Mouse (Mus musculus) lung, embryonic 14.5 days (tissue): ENCODE results near the gene Kdelc1. TPM values are rescaled to one million over a fixed set of nuclear protein-coding genes. Genes with fewer than 3 reads are reported as not detected.

Experiments
- ATAC-seq: fragments of 200-750 bp; cut with Nextera tagmentation; 2 replicates; pipeline ENCODE4 v1.8.0; 2017; ENCODE audit warnings: mild to moderate bottlenecking, moderate TSS enrichment, moderate library complexity; ENCODE audit not compliant: insufficient read depth
- DNase-seq: peaks from one replicate; pipeline ENCODE4 v3.0.0-alpha.2; 2015
- H3K27ac ChIP-seq: fragments of 300-500 bp; sonication (generic); 2 replicates; pipeline ENCODE4 v1.5.1; 2014; ENCODE audit warnings: low read depth, mild to moderate bottlenecking, moderate library complexity
- H3K27me3 ChIP-seq: fragments of 300-500 bp; sonication (generic); 2 replicates; pipeline ENCODE4 v1.6.1; 2014; ENCODE audit warnings: low read length, control low read depth; ENCODE audit not compliant: insufficient read depth
- H3K36me3 ChIP-seq: fragments of 300-500 bp; sonication (generic); 2 replicates; pipeline ENCODE4 v1.6.1; 2014; ENCODE audit warnings: control low read depth; ENCODE audit not compliant: insufficient read depth
- H3K4me1 ChIP-seq: fragments of 300-500 bp; sonication (generic); 2 replicates; pipeline ENCODE4 v1.6.1; 2014; ENCODE audit warnings: antibody characterized with exemption, control low read depth; ENCODE audit not compliant: insufficient read depth
- H3K4me2 ChIP-seq: fragments of 300-500 bp; sonication (generic); 2 replicates; pipeline ENCODE4 v1.6.1; 2014; ENCODE audit warnings: mild to moderate bottlenecking
- H3K4me3 ChIP-seq: fragments of 300-500 bp; sonication (generic); 2 replicates; pipeline ENCODE4 v1.5.1; 2014; ENCODE audit warnings: low read depth, low read length
- H3K9ac ChIP-seq: fragments of 300-500 bp; sonication (generic); 2 replicates; pipeline ENCODE4 v1.6.1; 2014
- H3K9me3 ChIP-seq: fragments of 300-500 bp; sonication (generic); 2 replicates; pipeline ENCODE4 v1.6.1; 2016; ENCODE audit warnings: low read depth, low read length, control low read depth
- CTCF ChIP-seq: IDR thresholded peaks from 2 replicates; pipeline ENCODE4 v1.5.1; 2016; ENCODE audit warnings: antibody characterized with exemption, low read depth
- WGBS: fragments of 180-500 bp; shearing (Covaris S2); extraction: QIAGEN DNeasy Blood & Tissue Kit; methylation state at CpG from one replicate; pipeline ENCODE4 v1.1.7; 2014; 5-methylcytosine and 5-hydroxymethylcytosine counted together
- polyA plus RNA-seq: library from polyadenylated mRNA; unstranded; fragments of >200 nt; fragmentation: Nextera tagmentation; extraction: Ambion mirVana; gene quantifications from 2 replicates; pipeline ENCODE4 v1.2.1, GENCODE M21; 2014

Gene Kdelc1
- polyA plus RNA-seq, 1 experiment from 2014 or later, result 71.2 TPM

- Histone ChIP-seq H3K27me3 (no peaks in the 10 kb centered on the region), H3K4me2 (peak overlapping the region; percentile 78), H3K4me1 (no peaks in the 10 kb centered on the region), H3K9ac (peak overlapping the region; percentile 80), H3K9me3 (no peaks in the 10 kb centered on the region), H3K36me3 (peaks cover 20% of the 10 kb centered on the region), H3K4me3 (peak overlapping the region; percentile 65), H3K27ac (peak overlapping the region; percentile 98)
- ATAC-seq (peak; percentile 92), DNase-seq (peak; percentile 91)
- 1% methylated on average over 42 of the region's 43 CpGs for WGBS
- peak; percentile 73 for TF ChIP-seq CTCF
These were observed 829 bp upstream of the Kdelc1 start for GRCm38 (mm10) chr1:44119201-44120073.

GRCm38 (mm10) chr1:44117571-44117970 lies 1.0 kb downstream of the Kdelc1 start:
- peak overlapping the region; percentile 74 for H3K9ac ChIP-seq
- no peak overlapping the region for H3K27ac ChIP-seq
- no peak for TF ChIP-seq CTCF
- no peaks in the 10 kb centered on the region for H3K27me3 ChIP-seq
- H3K4me3 ChIP-seq, result peak overlapping the region; percentile 65
- ATAC-seq (no peak), DNase-seq (peak; percentile 23)
- peak overlapping the region; percentile 78 for H3K4me2 ChIP-seq
- peaks cover 35% of the 10 kb centered on the region for H3K36me3 ChIP-seq
- no peaks in the 10 kb centered on the region for H3K9me3 ChIP-seq
- H3K4me1 ChIP-seq, result no peaks in the 10 kb centered on the region

DNA sequence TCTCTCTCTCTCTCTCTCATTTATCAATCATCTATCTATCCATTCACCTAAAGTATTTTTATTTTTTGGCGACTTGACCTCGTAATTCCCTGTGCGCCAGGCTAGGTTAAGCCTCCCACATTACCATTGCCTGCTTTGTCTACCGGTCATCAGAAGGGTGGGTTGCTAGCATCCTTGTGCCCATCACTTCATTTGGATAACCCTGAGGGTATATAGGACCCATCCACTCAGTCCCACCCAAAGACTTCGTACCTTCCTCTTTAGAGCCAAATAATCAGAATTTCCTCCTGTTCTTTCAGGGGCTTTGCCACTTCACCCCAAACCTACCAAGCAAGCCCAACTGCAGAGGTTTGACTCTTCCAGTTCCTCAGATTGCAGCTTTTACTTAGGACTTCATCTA lies 15.7 kb downstream of the Kdelc1 start:
- H3K4me3 ChIP-seq, result peak overlapping the region; percentile 80
- 0 out of 2 replicates have a peak overlapping the region, but pooled peaks have one; percentile 69 for H3K27ac ChIP-seq
- 0 out of 2 replicates have a peak, but pooled peaks have one; percentile 19 for ATAC-seq
- H3K4me1 ChIP-seq, result no peaks in the 10 kb centered on the region
- peak overlapping the region; percentile 79; the same call in 1 of the 2 replicates for H3K9ac ChIP-seq
- no peaks in the 10 kb centered on the region for H3K9me3 ChIP-seq
- 15% methylated on average over 5 of the region's 5 CpGs for WGBS
- peak; percentile 25 for DNase-seq
- H3K36me3 ChIP-seq, result peaks cover 21% of the 10 kb centered on the region
- H3K27me3 ChIP-seq, result no peaks in the 10 kb centered on the region
- TF ChIP-seq CTCF, result no peak
- H3K4me2 ChIP-seq, result peak overlapping the region; percentile 74

DNA sequence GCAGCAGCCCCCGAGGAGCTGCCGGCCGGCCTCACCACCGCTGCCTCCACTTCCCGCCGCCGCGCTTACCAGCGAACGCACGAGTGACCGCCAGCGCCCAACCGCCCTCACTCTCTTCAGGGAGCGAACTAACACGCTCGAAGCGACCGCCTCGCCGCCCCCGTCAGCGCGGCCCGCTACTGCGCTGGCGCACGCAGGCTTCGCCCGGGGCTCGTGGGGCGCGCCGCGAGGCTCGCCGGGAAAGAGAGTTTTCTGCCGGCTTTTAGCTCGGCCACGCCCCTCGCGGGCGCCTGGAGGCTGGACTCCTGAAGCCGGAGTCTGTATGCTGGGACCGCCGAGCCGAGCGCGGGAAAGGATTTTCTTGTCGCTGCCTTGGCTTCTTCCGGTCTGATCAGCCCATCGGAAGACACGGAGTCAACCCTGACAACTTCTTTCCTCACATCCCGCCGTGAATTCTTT lies 16.3 kb downstream of the Kdelc1 start, which contains the start of gene Tex30:
Gene Tex30 (minus strand): TSS at position 183 of the 459 bp plus-strand sequence.
- Histone ChIP-seq H3K27me3 (no peaks in the 10 kb centered on the region), H3K36me3 (peaks cover 20% of the 10 kb centered on the region), H3K27ac (peak within 1 kb of the TSS; percentile 93), H3K4me3 (peak within 1 kb of the TSS; percentile 80), H3K4me2 (peak within 1 kb of the TSS; percentile 74), H3K9me3 (no peaks in the 10 kb centered on the region), H3K9ac (peak within 1 kb of the TSS; percentile 79), H3K4me1 (no peaks in the 10 kb centered on the region)
- under 1% methylated on average over 55 of the region's 55 CpGs for WGBS
- no peak for TF ChIP-seq CTCF
- ATAC-seq (peak; percentile 98), DNase-seq (peak; percentile 99)

DNA sequence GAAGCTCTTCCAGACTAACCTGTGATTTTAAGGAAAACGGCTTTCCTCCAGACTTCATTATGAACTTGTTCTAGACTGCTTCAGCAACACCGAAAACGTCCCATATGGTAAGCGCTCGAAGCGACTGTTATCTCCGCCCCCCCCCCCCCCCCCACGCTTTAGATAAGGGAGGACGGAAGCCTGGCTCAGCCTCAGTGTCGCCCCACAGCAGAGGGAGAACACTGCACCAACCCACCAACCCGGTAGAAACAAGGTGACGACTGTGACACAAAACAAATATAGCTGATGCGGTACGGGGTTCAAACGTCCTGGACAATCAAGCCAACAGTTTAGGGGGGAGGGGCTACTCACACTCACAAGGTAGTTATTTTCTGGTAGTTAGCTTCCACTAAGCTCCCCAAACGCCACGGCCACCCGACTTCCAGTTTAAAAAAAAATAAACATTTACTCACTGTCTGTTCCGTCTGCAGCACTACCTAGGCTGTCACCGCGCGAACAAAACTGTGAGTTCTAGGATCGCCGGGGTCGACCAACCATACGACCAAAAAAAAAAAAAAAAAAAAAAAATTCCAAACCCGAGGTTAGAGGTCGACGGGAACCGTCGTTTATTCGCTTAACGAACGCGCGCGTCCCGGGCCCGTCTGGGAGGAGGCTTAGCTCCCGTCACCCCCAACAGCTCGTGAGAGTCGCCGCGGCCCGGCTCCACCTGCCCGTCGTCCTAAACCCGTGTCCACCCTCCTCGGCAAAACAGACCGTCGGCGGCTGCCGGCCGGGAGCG lies 17.0 kb downstream of the Kdelc1 start:
- Histone ChIP-seq H3K4me1 (no peaks in the 10 kb centered on the region), H3K4me2 (peak overlapping the region; percentile 74), H3K9me3 (no peaks in the 10 kb centered on the region), H3K27me3 (no peaks in the 10 kb centered on the region), H3K27ac (peak overlapping the region; percentile 93), H3K36me3 (peaks cover 19% of the 10 kb centered on the region), H3K9ac (peak overlapping the region; percentile 79), H3K4me3 (peak overlapping the region; percentile 80)
- WGBS, result under 1% methylated on average over 55 of the region's 55 CpGs
- DNase-seq, result peak; percentile 61
- no peak for TF ChIP-seq CTCF
- peak; percentile 80 for ATAC-seq

DNA sequence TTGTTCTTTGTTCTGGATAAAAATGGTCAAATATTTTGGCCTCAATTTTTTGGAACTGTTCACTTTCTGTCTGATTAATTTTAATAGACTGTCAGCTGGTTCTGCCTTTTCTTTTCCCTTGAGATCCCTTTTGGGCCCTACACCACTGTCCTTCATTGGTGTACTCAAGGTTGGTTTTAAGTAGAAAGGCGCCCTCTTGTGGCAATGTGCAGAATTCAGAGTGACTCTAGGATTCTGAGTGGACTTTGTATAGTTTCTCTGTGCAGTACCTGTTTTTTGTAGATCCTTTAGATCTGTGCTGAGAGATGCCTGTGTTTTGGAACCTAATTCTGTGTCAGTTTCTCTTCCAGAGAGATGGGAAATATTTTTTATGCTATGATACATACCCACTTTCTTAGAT lies 54.0 kb downstream of the Kdelc1 start:
- ATAC-seq, result no peak
- WGBS, result 0% methylated on average over 1 of the region's 1 CpGs

GRCm38 (mm10) chr1:44063439-44063838 lies 55.2 kb downstream of the Kdelc1 start:
- H3K27ac ChIP-seq, result no peak overlapping the region
- no peak overlapping the region for H3K9ac ChIP-seq
- H3K27me3 ChIP-seq, result no peaks in the 10 kb centered on the region
- 88% methylated on average over 6 of the region's 6 CpGs for WGBS
- DNase-seq (no peak), ATAC-seq (no peak)
- no peak overlapping the region for H3K4me3 ChIP-seq
- H3K4me1 ChIP-seq, result no peaks in the 10 kb centered on the region
- no peaks in the 10 kb centered on the region for H3K36me3 ChIP-seq
- H3K4me2 ChIP-seq, result no peak overlapping the region
- no peaks in the 10 kb centered on the region for H3K9me3 ChIP-seq
- TF ChIP-seq CTCF, result no peak

More for the DNA sequence above, 54.0 kb downstream of the Kdelc1 start:
- H3K27ac ChIP-seq, result no peak overlapping the region
- H3K9ac ChIP-seq, result no peak overlapping the region
- peak; percentile 63 for TF ChIP-seq CTCF
- H3K4me1 ChIP-seq, result no peaks in the 10 kb centered on the region
- peak; percentile 77 for DNase-seq
- H3K9me3 ChIP-seq, result no peaks in the 10 kb centered on the region
- no peaks in the 10 kb centered on the region for H3K27me3 ChIP-seq
- H3K36me3 ChIP-seq, result no peaks in the 10 kb centered on the region
- no peak overlapping the region for H3K4me3 ChIP-seq
- no peak overlapping the region for H3K4me2 ChIP-seq
